Mouse (Mus musculus): ENCODE measurements around the gene Glg1. TPM values are rescaled to one million over a fixed set of nuclear protein-coding genes. Genes with fewer than 3 reads are reported as not detected.
A peak's percentile ranks its signal among the peaks of the same experiment; 100 is the strongest.

The Glg1 gene
- polyA plus RNA-seq, 1 experiment from 2014 or later = 36.4 TPM

DNA sequence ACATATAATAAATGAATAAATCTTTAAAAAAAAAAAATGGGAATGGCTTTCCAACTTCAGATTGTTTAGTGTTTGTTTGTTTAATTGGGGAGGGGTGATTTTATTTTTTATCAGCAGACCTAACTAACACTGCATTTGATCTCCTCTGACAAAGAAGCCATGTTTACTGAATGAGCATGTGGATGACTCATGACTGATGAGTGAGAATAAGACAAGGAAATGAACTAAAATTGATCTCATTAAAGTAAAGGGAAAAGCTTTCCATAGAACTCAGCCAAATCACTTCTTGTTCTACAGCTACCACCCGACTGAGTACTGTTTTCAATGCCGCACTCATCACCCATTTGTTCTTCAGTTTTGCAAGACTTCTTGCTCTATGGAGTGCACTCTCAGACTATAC lies 25.3 kb downstream of the Glg1 start:
- H3K4me3 ChIP-seq (ENCODE audit: low read depth, low read length) = no peak overlapping the region
- no peaks in the 10 kb centered on the region for H3K9me3 ChIP-seq (ENCODE audit: control insufficient read depth, low read length)
- no peak overlapping the region for H3K9ac ChIP-seq (ENCODE audit: low read depth, low read length)
- ATAC-seq (replicated peaks; ENCODE audit: low FRiP score) = no peak
- H3K27ac ChIP-seq (ENCODE audit: low read depth, low read length) = no peak overlapping the region
- no peaks in the 10 kb centered on the region; the same call in 1 of the 2 replicates for H3K36me3 ChIP-seq (ENCODE audit: control insufficient read depth, insufficient read depth, low read length)
- no peaks in the 10 kb centered on the region for H3K27me3 ChIP-seq (replicated peaks; ENCODE audit: control insufficient read depth, insufficient read depth, low read length)
- H3K4me2 ChIP-seq = no peak overlapping the region
- no peak for DNase-seq (ENCODE audit: low spot score)
- WGBS = 88% methylated on average over 2 of the region's 2 CpGs
- peaks cover 2% of the 10 kb centered on the region; the same call in 1 of the 2 replicates for H3K4me1 ChIP-seq (replicated peaks; ENCODE audit: control insufficient read depth, insufficient read depth, low read length)

DNA sequence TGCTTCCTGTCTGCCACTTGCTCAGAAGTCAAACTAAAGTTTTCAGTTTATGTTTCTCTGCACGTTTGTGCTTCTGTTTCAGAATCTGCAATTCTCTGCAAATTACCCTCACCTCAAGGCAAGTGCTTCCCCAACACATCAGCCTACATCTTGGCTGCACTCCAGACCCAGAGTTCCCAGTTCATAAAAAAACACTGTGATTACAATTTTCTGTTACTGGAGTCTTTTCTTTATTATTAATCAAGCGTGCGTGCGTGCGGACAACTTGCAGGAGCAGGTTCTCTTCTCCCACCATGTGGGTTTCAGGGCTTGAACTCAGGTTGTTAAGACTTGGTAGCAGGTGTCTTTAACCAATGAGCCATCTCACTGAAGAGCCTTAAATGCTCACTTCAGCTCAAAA lies 34.9 kb downstream of the Glg1 start:
- 85% methylated on average over 5 of the region's 5 CpGs for WGBS
- no peak for ATAC-seq (replicated peaks; ENCODE audit: low FRiP score)

DNA sequence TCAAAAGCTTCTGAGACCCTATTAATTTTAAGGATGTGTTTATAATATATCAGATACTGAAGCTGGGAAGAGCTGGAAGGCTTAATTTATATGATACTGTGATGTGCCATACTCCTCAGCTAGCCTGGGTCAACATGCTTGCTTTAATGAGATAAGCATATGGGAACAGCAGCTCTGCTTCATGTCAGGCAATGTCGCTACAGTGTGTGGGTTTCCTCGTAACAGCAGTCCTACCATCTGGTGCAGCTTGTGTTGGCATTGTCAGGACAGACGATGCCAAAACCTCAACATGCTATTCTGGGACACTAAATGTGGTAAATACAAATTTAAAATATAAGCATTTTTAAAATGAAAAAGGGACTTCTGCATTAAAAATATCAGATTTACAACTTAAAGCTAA lies 40.9 kb downstream of the Glg1 start:
- Histone ChIP-seq H3K36me3 (ENCODE audit: control insufficient read depth, insufficient read depth, low read length) (no peaks in the 10 kb centered on the region), H3K27me3 (replicated peaks; ENCODE audit: control insufficient read depth, insufficient read depth, low read length) (no peaks in the 10 kb centered on the region), H3K4me3 (ENCODE audit: low read depth, low read length) (no peak overlapping the region), H3K4me2 (no peak overlapping the region), H3K4me1 (replicated peaks; ENCODE audit: control insufficient read depth, insufficient read depth, low read length) (0 out of 2 replicates have a peak, but pooled peaks cover 2% of the 10 kb centered on the region), H3K9me3 (ENCODE audit: control insufficient read depth, low read length) (no peaks in the 10 kb centered on the region), H3K9ac (ENCODE audit: low read depth, low read length) (no peak overlapping the region), H3K27ac (ENCODE audit: low read depth, low read length) (no peak overlapping the region)
- ATAC-seq (replicated peaks; ENCODE audit: low FRiP score) (peak; percentile 63), DNase-seq (ENCODE audit: low spot score) (no peak)
- 50% methylated on average over 3 of the region's 3 CpGs for WGBS

More for the DNA sequence above, 34.9 kb downstream of the Glg1 start:
- H3K4me1 ChIP-seq (replicated peaks; ENCODE audit: control insufficient read depth, insufficient read depth, low read length) = no peaks in the 10 kb centered on the region
- H3K36me3 ChIP-seq (ENCODE audit: control insufficient read depth, insufficient read depth, low read length) = no peaks in the 10 kb centered on the region
- no peak overlapping the region for H3K4me3 ChIP-seq (ENCODE audit: low read depth, low read length)
- no peaks in the 10 kb centered on the region for H3K9me3 ChIP-seq (ENCODE audit: control insufficient read depth, low read length)
- no peak overlapping the region for H3K27ac ChIP-seq (ENCODE audit: low read depth, low read length)
- no peaks in the 10 kb centered on the region for H3K27me3 ChIP-seq (replicated peaks; ENCODE audit: control insufficient read depth, insufficient read depth, low read length)
- DNase-seq (ENCODE audit: low spot score) = no peak
- H3K4me2 ChIP-seq = no peak overlapping the region
- H3K9ac ChIP-seq (ENCODE audit: low read depth, low read length) = no peak overlapping the region

DNA sequence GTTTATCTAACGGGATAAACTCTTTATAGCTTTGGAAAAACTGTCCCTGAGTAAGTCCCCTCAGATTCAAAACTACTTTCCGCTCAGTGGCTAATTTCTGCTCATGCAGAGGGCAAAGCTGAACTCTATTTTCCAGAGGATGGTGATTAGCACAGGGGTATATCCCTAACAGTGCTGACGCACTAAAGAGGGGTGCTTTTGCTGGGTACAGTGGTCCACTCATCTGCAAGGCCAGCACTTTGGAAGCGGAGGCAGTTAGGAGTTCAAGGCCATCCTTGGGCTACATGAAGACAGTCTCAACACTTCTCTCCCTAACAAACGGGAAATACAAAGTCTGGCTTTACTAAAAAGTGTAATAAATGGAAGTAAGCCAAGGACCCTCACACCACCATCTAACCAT lies 45.6 kb downstream of the Glg1 start:
- Histone ChIP-seq H3K36me3 (ENCODE audit: control insufficient read depth, insufficient read depth, low read length) (no peaks in the 10 kb centered on the region), H3K4me2 (no peak overlapping the region), H3K9ac (ENCODE audit: low read depth, low read length) (no peak overlapping the region), H3K9me3 (ENCODE audit: control insufficient read depth, low read length) (no peaks in the 10 kb centered on the region), H3K4me3 (ENCODE audit: low read depth, low read length) (no peak overlapping the region), H3K27ac (ENCODE audit: low read depth, low read length) (no peak overlapping the region), H3K27me3 (replicated peaks; ENCODE audit: control insufficient read depth, insufficient read depth, low read length) (no peaks in the 10 kb centered on the region), H3K4me1 (replicated peaks; ENCODE audit: control insufficient read depth, insufficient read depth, low read length) (peaks cover 7% of the 10 kb centered on the region; the same call in 1 of the 2 replicates)
- 87% methylated on average over 5 of the region's 5 CpGs for WGBS
- no peak for DNase-seq (ENCODE audit: low spot score)
- ATAC-seq (replicated peaks; ENCODE audit: low FRiP score) = no peak

DNA sequence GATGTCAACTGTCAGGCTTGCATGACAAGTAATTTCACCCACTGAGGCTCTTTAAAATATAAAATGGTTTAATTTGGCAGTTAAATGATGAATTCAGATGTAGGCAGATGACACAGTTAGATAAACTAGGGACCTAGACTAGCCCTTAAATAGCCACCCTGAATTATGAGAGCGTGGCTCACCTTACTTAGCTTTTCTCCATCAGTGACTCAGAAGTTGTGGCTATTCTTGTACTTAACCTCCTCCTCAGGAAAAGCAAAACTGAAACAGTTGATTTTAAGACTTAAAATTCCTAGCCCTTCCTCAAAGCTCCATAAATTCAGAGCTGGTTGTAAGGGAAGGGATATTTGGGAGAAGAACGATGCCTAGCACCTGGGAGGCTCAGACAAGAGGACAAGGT lies 47.8 kb downstream of the Glg1 start:
- no peak overlapping the region for H3K4me2 ChIP-seq
- H3K9me3 ChIP-seq (ENCODE audit: control insufficient read depth, low read length) = no peaks in the 10 kb centered on the region
- 87% methylated on average over 2 of the region's 2 CpGs for WGBS
- no peak overlapping the region for H3K9ac ChIP-seq (ENCODE audit: low read depth, low read length)
- H3K27me3 ChIP-seq (replicated peaks; ENCODE audit: control insufficient read depth, insufficient read depth, low read length) = no peaks in the 10 kb centered on the region
- peaks cover 7% of the 10 kb centered on the region; the same call in 1 of the 2 replicates for H3K4me1 ChIP-seq (replicated peaks; ENCODE audit: control insufficient read depth, insufficient read depth, low read length)
- ATAC-seq (replicated peaks; ENCODE audit: low FRiP score) (no peak), DNase-seq (ENCODE audit: low spot score) (no peak)
- no peak overlapping the region for H3K27ac ChIP-seq (ENCODE audit: low read depth, low read length)
- H3K4me3 ChIP-seq (ENCODE audit: low read depth, low read length) = no peak overlapping the region
- no peaks in the 10 kb centered on the region for H3K36me3 ChIP-seq (ENCODE audit: control insufficient read depth, insufficient read depth, low read length)

DNA sequence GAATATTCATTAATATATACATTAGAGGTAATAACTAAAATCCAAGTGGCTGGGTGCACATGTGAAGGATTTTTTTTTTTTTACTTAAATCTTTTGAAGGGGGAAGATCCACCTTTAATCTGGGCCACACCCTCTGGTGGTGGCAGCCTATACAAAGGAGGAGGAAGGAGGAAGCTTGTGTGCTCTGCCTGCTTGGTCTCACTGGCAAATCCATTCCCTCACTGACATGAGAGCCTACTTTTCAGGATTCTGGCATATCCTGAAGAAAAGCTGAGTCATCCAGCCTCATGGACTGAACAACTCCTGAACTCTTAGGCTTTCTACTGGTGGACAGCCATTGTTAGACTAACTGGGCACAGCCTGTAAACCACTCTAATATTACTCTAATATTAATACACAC lies 49.1 kb downstream of the Glg1 start:
- H3K4me3 ChIP-seq (ENCODE audit: low read depth, low read length) = no peak overlapping the region
- DNase-seq (ENCODE audit: low spot score) = no peak
- H3K9ac ChIP-seq (ENCODE audit: low read depth, low read length) = no peak overlapping the region
- H3K4me1 ChIP-seq (replicated peaks; ENCODE audit: control insufficient read depth, insufficient read depth, low read length) = peaks cover 7% of the 10 kb centered on the region; the same call in 1 of the 2 replicates
- H3K27ac ChIP-seq (ENCODE audit: low read depth, low read length) = no peak overlapping the region
- H3K9me3 ChIP-seq (ENCODE audit: control insufficient read depth, low read length) = no peaks in the 10 kb centered on the region
- H3K4me2 ChIP-seq = no peak overlapping the region
- no peaks in the 10 kb centered on the region for H3K36me3 ChIP-seq (ENCODE audit: control insufficient read depth, insufficient read depth, low read length)
- no peaks in the 10 kb centered on the region for H3K27me3 ChIP-seq (replicated peaks; ENCODE audit: control insufficient read depth, insufficient read depth, low read length)
- ATAC-seq (replicated peaks; ENCODE audit: low FRiP score) = no peak

DNA sequence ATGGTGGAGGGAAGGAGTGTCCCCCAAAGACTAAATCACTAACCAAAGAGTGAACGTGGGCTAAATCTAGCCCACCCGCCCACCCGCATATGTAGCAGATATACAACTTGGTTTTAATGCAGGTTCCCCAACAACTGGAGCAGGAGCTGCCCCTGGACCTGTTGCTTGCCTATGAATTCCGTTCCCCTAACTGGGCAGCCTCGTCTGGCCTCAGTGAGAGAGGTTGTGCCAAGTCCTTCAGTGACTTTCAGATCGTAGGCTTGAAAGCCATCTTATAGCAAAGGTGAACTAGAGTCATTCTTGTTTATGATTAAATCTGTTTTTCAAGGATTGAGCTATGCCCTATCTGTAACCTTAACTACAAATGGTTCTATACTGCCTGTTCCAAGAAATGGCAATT lies 52.7 kb downstream of the Glg1 start:
- Histone ChIP-seq H3K4me2 (no peak overlapping the region), H3K9me3 (ENCODE audit: control insufficient read depth, low read length) (no peaks in the 10 kb centered on the region), H3K36me3 (ENCODE audit: control insufficient read depth, insufficient read depth, low read length) (no peaks in the 10 kb centered on the region), H3K9ac (ENCODE audit: low read depth, low read length) (no peak overlapping the region), H3K4me3 (ENCODE audit: low read depth, low read length) (no peak overlapping the region), H3K4me1 (replicated peaks; ENCODE audit: control insufficient read depth, insufficient read depth, low read length) (peaks cover 5% of the 10 kb centered on the region; the same call in 1 of the 2 replicates), H3K27ac (ENCODE audit: low read depth, low read length) (no peak overlapping the region), H3K27me3 (replicated peaks; ENCODE audit: control insufficient read depth, insufficient read depth, low read length) (no peaks in the 10 kb centered on the region)
- DNase-seq (ENCODE audit: low spot score) = no peak
- WGBS = 90% methylated on average over 6 of the region's 6 CpGs
- ATAC-seq (replicated peaks; ENCODE audit: low FRiP score) = no peak

DNA sequence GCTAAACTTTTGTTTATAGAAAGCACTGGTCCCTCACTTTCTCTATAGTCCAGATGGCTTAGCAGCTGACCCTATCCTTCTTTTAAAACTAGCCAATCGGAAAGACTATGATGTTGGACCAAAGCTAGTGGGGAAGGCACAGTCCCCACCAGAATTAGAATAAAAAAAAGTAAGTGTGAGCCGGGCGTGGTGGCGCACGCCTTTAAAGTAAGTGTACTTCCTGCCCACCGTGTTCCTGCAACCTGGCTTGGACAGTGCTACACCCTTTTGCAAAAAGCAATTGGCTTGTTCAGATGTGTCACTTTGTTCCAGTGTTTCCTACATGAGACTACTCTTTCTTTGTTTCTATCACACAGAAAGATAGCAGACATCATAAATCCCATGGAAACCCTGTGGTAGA lies 54.0 kb downstream of the Glg1 start:
- no peaks in the 10 kb centered on the region for H3K9me3 ChIP-seq (ENCODE audit: control insufficient read depth, low read length)
- DNase-seq (ENCODE audit: low spot score) (no peak), ATAC-seq (replicated peaks; ENCODE audit: low FRiP score) (no peak)
- H3K9ac ChIP-seq (ENCODE audit: low read depth, low read length) = no peak overlapping the region
- H3K27me3 ChIP-seq (replicated peaks; ENCODE audit: control insufficient read depth, insufficient read depth, low read length) = no peaks in the 10 kb centered on the region
- no peak overlapping the region for H3K4me2 ChIP-seq
- no peak overlapping the region for H3K4me3 ChIP-seq (ENCODE audit: low read depth, low read length)
- no peaks in the 10 kb centered on the region for H3K4me1 ChIP-seq (replicated peaks; ENCODE audit: control insufficient read depth, insufficient read depth, low read length)
- WGBS = 70% methylated on average over 6 of the region's 6 CpGs
- H3K27ac ChIP-seq (ENCODE audit: low read depth, low read length) = no peak overlapping the region
- H3K36me3 ChIP-seq (ENCODE audit: control insufficient read depth, insufficient read depth, low read length) = no peaks in the 10 kb centered on the region

DNA sequence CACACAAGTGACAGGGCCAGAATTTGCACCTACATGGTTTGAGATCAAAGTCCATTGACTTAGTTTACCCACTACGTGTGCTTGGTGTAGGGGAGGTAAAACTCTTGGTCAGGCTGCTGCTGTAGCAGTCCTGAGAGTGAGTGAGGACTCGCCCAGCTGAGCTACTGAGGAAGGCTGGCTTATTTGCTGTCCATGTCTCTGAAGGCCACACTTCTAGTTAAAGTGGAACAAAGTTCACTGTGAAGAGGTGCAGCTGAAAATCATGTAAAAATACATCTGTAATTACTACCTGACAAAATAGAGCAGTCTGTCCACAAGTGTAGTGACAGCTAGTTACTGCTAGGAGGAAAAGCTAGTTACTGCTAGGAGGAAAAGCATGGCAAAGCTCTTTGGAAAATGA lies 55.7 kb downstream of the Glg1 start:
- H3K4me3 ChIP-seq (ENCODE audit: low read depth, low read length) = no peak overlapping the region
- H3K9ac ChIP-seq (ENCODE audit: low read depth, low read length) = no peak overlapping the region
- no peak overlapping the region for H3K27ac ChIP-seq (ENCODE audit: low read depth, low read length)
- no peaks in the 10 kb centered on the region for H3K36me3 ChIP-seq (ENCODE audit: control insufficient read depth, insufficient read depth, low read length)
- no peak for DNase-seq (ENCODE audit: low spot score)
- no peak for ATAC-seq (replicated peaks; ENCODE audit: low FRiP score)
- H3K4me2 ChIP-seq = no peak overlapping the region
- H3K27me3 ChIP-seq (replicated peaks; ENCODE audit: control insufficient read depth, insufficient read depth, low read length) = no peaks in the 10 kb centered on the region
- 82% methylated on average over 2 of the region's 2 CpGs for whole genome bisulfite sequencing
- H3K4me1 ChIP-seq (replicated peaks; ENCODE audit: control insufficient read depth, insufficient read depth, low read length) = no peaks in the 10 kb centered on the region
- no peaks in the 10 kb centered on the region for H3K9me3 ChIP-seq (ENCODE audit: control insufficient read depth, low read length)
